Mouse (Mus musculus) stomach, postnatal 0 days (tissue): Measurements from ENCODE around the gene Krt9. TPM values are rescaled to one million over a fixed set of nuclear protein-coding genes. Genes with fewer than 3 reads are reported as not detected.

Source experiments
- ATAC-seq: fragments of 200-750 bp; cut with Nextera tagmentation; 2 replicates; pipeline ENCODE4 v1.8.0; 2017; ENCODE audit not compliant: low FRiP score, low TSS enrichment
- DNase-seq: peaks from one replicate; pipeline ENCODE4 v3.0.0-alpha.2; 2016; ENCODE audit warnings: low spot score
- H3K27ac ChIP-seq: fragments of 300-500 bp; sonication (generic); replicated peaks from 2 replicates; pipeline ENCODE4 v1.5.1; 2014; ENCODE audit warnings: mild to moderate bottlenecking, control low read depth
- H3K27me3 ChIP-seq: fragments of 300-500 bp; sonication (generic); 2 replicates; pipeline ENCODE4 v1.6.1; 2014; ENCODE audit warnings: low read length; ENCODE audit not compliant: control insufficient read depth, insufficient read depth
- H3K36me3 ChIP-seq: fragments of 300-500 bp; sonication (generic); 2 replicates; pipeline ENCODE4 v1.6.1; 2014; ENCODE audit warnings: low read length, mixed read lengths; ENCODE audit not compliant: control insufficient read depth, insufficient read depth
- H3K4me1 ChIP-seq: fragments of 300-500 bp; sonication (generic); replicated peaks from 2 replicates; pipeline ENCODE4 v1.6.1; 2014; ENCODE audit warnings: antibody characterized with exemption; ENCODE audit not compliant: control insufficient read depth, insufficient read depth
- H3K4me2 ChIP-seq: fragments of 300-500 bp; sonication (generic); replicated peaks from 2 replicates; pipeline ENCODE4 v1.6.1; 2014; ENCODE audit warnings: low read depth, mild to moderate bottlenecking, control low read depth, moderate library complexity
- H3K4me3 ChIP-seq: fragments of 300-500 bp; sonication (generic); 2 replicates; pipeline ENCODE4 v1.5.1; 2014; ENCODE audit warnings: low read depth, low read length, control low read depth
- H3K9ac ChIP-seq: fragments of 300-500 bp; sonication (generic); 2 replicates; pipeline ENCODE4 v1.6.1; 2014; ENCODE audit warnings: mild to moderate bottlenecking, low read length, control low read depth, mixed read lengths
- H3K9me3 ChIP-seq: fragments of 300-500 bp; sonication (generic); 2 replicates; pipeline ENCODE4 v1.6.1; 2016; ENCODE audit warnings: low read length; ENCODE audit not compliant: control insufficient read depth
- CTCF ChIP-seq: IDR thresholded peaks from 2 replicates; pipeline ENCODE4 v1.5.1; 2016; ENCODE audit warnings: antibody characterized with exemption, low read depth, mild to moderate bottlenecking, moderate library complexity
- EP300 ChIP-seq: optimal IDR thresholded peaks from 2 replicates; pipeline ENCODE3; 2016; ENCODE audit warnings: antibody characterized with exemption
- WGBS: fragments of 180-500 bp; shearing (Covaris S2); extraction: QIAGEN DNeasy Blood & Tissue Kit; methylation state at CpG from one replicate; pipeline ENCODE4 v1.1.7; 2014; 5-methylcytosine and 5-hydroxymethylcytosine counted together
- polyA plus RNA-seq: library from polyadenylated mRNA; unstranded; fragments of >200 nt; fragmentation: Nextera tagmentation; extraction: Ambion mirVana; gene quantifications from 2 replicates; pipeline ENCODE4 v1.2.1, GENCODE M21; 2015

The Krt9 gene
- polyA plus RNA-seq, 1 experiment from 2014 or later = not detected

DNA sequence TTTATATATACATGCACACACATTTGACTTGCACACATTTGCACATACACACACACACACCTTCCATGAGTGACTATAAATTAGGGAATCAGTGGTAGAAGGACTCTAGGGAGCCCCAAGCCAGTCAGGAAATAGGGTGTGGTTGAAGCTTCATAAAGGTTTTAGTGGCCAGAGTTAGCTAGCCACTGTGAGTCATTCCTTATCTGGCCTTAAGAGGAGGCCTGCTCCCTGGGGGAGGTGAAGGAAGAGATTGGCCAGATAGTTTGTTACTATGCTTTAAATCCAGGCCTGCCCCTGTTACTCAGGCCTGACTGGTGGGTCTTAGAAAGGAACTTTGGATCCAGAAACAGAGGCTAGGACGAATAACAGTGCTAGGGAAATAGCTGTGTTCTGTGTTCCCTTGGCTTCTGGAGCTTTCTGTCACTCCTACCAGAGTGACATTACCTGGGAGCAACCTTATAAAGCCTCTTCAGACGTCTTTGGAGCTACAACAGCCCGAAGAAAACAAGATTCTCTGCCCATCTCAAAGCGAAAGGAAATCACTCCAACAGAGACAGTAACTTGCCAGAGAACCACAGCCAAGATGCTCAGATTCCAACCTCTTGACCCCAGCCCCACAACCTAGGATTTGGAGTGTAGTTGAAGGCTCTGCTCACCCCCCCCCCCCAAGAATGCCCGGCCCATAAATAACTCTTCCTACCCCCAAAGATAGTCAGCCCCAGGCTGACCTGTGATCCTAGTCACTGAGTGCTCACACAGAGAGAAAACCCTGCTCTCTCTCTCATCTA lies 45.3 kb downstream of the Krt9 start:
- TF ChIP-seq CTCF (no peak), EP300 (no peak)
- ATAC-seq (peak; percentile 17), DNase-seq (peak; percentile 50)
- H3K4me1 ChIP-seq = no peaks in the 10 kb centered on the region
- WGBS = 51% methylated on average over 5 of the region's 5 CpGs
- H3K27ac ChIP-seq = peak overlapping the region; percentile 86
- no peaks in the 10 kb centered on the region for H3K9me3 ChIP-seq
- H3K9ac ChIP-seq = no peak overlapping the region
- no peak overlapping the region for H3K4me2 ChIP-seq
- no peak overlapping the region for H3K4me3 ChIP-seq
- H3K36me3 ChIP-seq = no peaks in the 10 kb centered on the region
- H3K27me3 ChIP-seq = no peaks in the 10 kb centered on the region

DNA sequence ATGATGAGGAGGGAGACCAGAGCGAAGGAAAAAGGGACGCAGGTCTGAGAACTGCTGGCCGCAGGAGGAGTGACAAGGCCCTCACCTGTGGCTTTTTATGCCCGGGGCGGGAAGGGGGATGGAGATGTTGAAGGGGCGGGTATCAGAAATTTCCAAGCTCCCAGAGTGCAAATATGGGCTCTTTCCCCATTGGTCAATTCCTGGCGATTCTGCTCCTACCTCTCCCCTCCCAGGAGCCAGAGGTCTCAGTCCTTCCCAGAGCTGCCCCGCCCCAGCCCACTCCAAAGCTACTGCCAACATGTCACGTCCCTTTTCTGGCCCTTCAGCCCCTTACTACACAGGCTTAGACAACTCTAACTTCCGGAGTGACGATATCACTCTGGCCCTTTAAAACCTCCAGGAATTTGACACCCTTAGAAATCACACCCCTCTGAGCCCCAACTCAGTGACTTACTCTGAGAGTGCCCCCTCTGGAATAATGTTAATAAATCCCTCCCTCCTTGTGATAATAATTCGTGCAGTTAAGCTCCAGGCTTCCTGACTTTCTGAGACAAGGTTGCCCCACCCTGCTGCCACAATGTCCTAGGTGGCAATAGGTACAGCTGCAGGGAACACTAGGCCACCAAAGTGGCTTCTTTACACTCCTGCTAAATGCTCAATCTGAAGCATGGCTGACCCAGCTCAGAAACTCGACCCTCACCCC lies 47.0 kb downstream of the Krt9 start:
- peak overlapping the region; percentile 40 for H3K4me3 ChIP-seq
- H3K4me1 ChIP-seq = no peaks in the 10 kb centered on the region
- H3K9ac ChIP-seq = peak overlapping the region; percentile 63
- peak; percentile 86 for ATAC-seq
- 4% methylated on average over 13 of the region's 13 CpGs for WGBS
- H3K9me3 ChIP-seq = no peaks in the 10 kb centered on the region
- no peaks in the 10 kb centered on the region for H3K36me3 ChIP-seq
- no peaks in the 10 kb centered on the region for H3K27me3 ChIP-seq
- peak overlapping the region; percentile 42 for H3K4me2 ChIP-seq
- peak; percentile 92 for DNase-seq
- H3K27ac ChIP-seq = peak overlapping the region; percentile 87
- TF ChIP-seq CTCF (no peak), EP300 (no peak)

DNA sequence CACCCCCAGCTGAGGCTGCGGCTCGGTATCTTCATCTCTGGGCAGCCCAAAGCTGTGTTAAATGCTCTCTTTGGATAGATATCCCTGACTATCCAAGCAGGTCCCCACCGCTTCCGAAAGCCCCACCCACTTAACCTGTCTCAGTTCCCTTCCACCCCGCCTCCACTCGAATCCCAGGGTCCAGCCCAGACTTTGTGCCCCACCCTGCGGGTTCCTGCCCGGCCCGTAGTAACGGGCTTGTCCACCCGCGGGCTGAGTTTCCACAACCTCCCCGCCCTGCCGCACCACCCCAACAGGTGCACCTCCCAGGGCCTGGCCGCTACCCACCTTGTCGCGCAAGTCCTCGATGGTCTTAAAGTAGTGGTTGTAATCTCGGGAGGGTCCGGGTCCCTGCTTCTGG lies 47.9 kb downstream of the Krt9 start:
- Histone ChIP-seq H3K27ac (peak overlapping the region; percentile 87), H3K36me3 (no peaks in the 10 kb centered on the region), H3K9me3 (no peaks in the 10 kb centered on the region), H3K9ac (peak overlapping the region; percentile 63), H3K27me3 (no peaks in the 10 kb centered on the region), H3K4me1 (no peaks in the 10 kb centered on the region), H3K4me2 (peak overlapping the region; percentile 42), H3K4me3 (peak overlapping the region; percentile 40)
- under 1% methylated on average over 20 of the region's 20 CpGs for WGBS
- ATAC-seq (peak; percentile 33), DNase-seq (peak; percentile 87)
- TF ChIP-seq CTCF (no peak), EP300 (no peak)

DNA sequence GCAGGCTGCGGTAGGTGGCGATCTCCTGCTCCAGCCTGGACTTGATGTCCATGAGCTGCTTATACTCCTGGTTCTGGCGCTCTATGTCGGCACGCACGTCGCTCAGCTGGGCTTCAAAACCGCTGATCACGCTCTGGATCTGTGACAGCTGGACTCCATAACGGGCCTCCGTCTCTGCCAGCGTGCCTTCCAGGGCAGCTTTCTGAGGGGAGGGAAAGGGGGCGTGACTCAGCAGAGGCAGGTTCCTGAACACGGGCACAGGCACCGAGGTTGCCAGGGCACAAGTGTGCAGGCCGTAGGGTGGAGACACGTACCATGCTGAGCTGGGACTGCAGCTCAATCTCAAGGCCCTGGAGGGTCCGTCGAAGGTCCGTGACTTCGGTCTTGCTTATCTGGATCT lies 52.1 kb downstream of the Krt9 start:
- Histone ChIP-seq H3K9ac (no peak overlapping the region), H3K4me2 (no peak overlapping the region; the same call in 1 of the 2 replicates), H3K27ac (peak overlapping the region; percentile 49; the same call in 1 of the 2 replicates), H3K4me3 (no peak overlapping the region), H3K36me3 (no peaks in the 10 kb centered on the region), H3K9me3 (no peaks in the 10 kb centered on the region), H3K4me1 (0 out of 2 replicates have a peak, but pooled peaks cover 3% of the 10 kb centered on the region), H3K27me3 (no peaks in the 10 kb centered on the region)
- DNase-seq (peak; percentile 44), ATAC-seq (no peak)
- 62% methylated on average over 21 of the region's 21 CpGs for whole genome bisulfite sequencing
- no peak for TF ChIP-seq EP300
- 0 out of 2 replicates have a peak, but pooled peaks have one; percentile 2 for TF ChIP-seq CTCF

DNA sequence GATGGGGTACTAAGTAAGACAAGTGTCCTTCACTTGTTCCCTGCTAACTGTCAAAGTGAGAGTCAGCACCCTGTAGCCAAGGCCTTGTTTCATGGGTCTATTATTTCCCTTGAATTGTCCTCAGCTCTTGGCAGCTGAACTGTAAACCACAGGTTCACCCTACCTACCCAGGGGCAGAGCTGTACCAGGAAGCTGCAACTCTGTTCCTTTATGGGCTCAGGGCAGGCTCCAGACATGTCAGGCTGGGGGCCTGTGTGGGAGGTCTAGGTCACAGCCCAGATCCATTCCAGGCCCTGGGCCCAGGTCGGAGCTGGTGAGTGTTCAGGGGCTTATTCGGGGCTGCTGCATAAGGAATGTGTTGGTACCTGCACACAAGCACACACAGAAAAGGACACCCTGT lies 53.7 kb downstream of the Krt9 start:
- WGBS = 40% methylated on average over 2 of the region's 2 CpGs
- Histone ChIP-seq H3K4me1 (0 out of 2 replicates have a peak, but pooled peaks cover 3% of the 10 kb centered on the region), H3K4me2 (no peak overlapping the region), H3K27ac (peak overlapping the region; percentile 70), H3K9me3 (no peaks in the 10 kb centered on the region), H3K9ac (no peak overlapping the region), H3K36me3 (no peaks in the 10 kb centered on the region), H3K27me3 (no peaks in the 10 kb centered on the region), H3K4me3 (no peak overlapping the region)
- DNase-seq (peak; percentile 59), ATAC-seq (peak; percentile 73)
- TF ChIP-seq EP300 = no peak
- TF ChIP-seq CTCF = no peak
